Mouse (Mus musculus): ENCODE measurements around the gene Rbfox3.
A peak's percentile ranks its signal among the peaks of the same experiment; 100 is the strongest.

Gene Rbfox3

GRCm38 (mm10) chr11:118512257-118512910, 399.0 kb downstream of the Rbfox3 start:
- DNase-seq (ENCODE audit: low read depth, low spot score) = no peak

DNA sequence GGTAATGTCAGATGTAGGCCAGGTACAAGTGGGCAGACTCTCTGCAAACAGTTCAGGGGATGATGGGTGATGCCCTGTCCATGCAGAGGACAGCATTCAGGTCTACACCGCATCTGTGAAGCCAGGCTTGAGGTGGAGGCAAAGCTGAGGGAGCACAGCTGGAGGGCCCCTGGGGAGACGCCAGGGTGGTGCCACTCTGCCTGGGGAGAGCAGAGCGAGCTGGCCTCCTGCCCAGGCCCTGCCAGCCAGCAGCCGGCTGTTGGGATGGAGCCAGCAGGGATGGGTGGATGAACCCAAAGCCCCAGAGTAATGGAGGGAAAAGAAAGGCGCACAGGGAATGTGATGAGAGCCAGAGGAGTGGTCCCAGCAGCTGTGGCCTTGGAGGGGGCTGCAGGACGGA, 399.5 kb downstream of the Rbfox3 start:
- no peak for DNase-seq (ENCODE audit: low read depth, low spot score)

DNA sequence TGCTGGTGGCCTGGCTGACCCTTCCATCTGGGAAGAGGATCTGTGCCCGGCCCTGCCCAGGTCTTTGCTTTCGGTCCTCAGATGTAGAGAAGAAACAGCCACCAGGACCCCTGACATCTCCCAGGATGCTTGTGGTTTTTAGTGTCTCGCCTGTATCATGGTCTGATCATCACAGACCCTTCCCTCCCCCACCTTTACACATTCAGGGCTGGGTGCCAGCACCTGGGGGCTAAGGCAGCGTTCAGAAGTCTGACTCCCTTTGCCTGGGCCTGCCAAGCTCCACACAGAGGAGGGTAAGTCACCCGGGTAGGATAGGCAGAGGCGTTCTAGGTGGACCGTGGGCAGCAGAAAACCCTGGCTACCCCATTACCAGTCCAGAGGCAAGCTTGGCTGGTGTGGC, 403.1 kb downstream of the Rbfox3 start:
- DNase-seq (ENCODE audit: low read depth, low spot score) = no peak

DNA sequence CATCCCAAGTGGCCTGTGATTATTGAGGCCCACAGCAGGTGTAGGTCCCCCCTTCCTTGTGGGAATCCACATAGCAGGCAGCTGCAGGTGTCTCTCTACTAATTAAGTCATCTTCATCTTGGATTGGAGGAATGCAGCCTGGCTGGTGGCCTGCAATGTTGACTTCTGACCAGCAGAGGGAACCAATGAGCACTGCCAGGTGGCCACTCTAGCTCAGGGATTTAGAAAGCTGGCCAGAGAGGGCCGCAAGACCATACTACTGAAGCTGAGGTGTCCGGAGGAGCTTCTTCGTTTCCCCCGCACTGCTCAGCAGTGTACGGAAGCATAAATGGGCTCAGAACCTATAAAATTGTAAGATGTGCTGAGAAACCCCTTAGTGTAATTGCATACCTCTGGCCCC, 403.5 kb downstream of the Rbfox3 start:
- peak; percentile 58 for DNase-seq (ENCODE audit: low read depth, low spot score)

DNA sequence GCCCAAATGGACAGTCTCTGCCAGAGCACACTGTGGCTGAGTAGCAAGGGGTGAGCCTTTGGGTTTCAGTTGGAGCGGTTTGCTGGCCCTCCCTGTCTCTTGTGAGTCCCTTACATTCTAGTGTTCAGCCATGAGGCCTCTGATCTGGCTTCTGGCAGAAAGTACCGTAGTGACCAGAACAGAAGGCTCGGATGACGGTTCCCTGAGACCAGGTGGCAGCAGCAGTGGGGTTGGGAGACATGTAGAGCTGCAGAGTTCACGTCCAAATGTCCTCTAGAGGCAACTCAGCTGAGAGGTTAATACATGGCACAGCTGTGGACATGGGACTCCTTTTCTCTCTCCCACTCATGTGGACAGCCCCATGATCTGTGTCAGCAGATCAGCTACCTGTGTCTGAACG, 404.3 kb downstream of the Rbfox3 start:
- DNase-seq (ENCODE audit: low read depth, low spot score) = no peak

DNA sequence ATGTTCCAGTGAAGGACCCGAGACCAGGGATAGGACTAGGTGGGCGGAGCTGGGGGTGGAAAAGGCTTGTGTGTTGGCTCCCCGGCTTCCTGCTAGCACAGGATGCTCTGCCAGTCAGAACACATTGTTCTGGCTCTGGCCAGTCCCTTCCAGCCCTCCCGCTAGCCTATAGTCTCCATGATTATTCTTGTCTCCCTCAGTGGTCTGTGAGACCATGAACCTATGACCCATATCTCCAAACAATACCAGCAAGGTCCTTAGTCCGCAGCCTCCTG, 407.3 kb downstream of the Rbfox3 start:
- DNase-seq (ENCODE audit: low read depth, low spot score) = no peak

GRCm38 (mm10) chr11:118503418-118504179, 407.8 kb downstream of the Rbfox3 start:
- DNase-seq (ENCODE audit: low read depth, low spot score) = peak; percentile 23

DNA sequence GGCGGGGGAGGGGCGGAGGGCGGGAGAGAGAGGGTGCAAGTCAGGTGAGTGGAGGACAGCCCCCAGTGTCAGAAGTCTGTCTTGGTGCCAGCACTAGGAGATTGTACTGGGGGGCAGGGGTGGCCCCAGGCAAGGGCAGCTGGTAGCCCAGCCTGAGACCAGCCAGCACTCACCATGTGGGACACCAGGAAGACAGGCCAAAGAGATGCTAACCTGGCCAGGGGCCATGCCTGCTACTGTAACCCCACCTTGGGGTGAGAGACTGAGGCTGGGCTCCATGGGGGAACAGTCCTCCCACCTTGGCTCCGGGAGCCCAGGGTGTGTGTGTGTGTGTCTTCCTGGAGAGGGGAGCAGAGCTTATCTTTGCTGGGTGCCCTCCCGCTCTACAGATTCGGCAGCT, 408.4 kb downstream of the Rbfox3 start:
- no peak for DNase-seq (ENCODE audit: low read depth, low spot score)

DNA sequence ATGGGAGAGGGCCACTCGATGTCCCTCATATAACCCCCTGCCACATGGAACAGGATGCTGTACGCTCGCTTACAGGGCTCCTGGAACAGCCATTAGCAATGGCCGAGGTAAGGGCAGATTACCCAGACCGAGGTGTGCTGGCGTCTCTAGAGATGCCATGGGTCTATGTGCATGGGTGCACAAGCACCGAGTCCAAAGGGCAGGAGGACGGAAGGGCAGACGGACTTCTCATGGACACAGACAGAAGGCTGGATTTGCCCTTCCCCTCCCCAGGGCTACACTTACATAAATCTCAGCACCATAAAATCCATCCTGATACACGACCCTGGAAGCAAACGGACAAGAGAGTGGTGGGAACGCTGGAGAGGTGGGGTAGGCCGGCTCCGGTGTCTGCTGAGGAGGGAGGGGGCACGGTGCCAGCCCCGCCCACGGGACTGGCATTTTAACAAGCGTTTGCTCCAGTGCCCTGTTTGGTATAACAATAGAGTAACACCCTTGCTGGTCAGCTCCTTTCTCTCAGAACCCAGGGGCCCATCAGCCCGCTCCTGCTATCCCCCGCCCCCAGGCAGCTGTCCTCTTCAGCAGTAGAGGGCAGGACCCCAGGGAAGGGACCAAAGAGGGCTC, 415.2 kb downstream of the Rbfox3 start:
- no peak for DNase-seq (ENCODE audit: low read depth, low spot score)

GRCm38 (mm10) chr11:118495065-118495464, 416.3 kb downstream of the Rbfox3 start:
- DNase-seq (ENCODE audit: low read depth, low spot score) = no peak

DNA sequence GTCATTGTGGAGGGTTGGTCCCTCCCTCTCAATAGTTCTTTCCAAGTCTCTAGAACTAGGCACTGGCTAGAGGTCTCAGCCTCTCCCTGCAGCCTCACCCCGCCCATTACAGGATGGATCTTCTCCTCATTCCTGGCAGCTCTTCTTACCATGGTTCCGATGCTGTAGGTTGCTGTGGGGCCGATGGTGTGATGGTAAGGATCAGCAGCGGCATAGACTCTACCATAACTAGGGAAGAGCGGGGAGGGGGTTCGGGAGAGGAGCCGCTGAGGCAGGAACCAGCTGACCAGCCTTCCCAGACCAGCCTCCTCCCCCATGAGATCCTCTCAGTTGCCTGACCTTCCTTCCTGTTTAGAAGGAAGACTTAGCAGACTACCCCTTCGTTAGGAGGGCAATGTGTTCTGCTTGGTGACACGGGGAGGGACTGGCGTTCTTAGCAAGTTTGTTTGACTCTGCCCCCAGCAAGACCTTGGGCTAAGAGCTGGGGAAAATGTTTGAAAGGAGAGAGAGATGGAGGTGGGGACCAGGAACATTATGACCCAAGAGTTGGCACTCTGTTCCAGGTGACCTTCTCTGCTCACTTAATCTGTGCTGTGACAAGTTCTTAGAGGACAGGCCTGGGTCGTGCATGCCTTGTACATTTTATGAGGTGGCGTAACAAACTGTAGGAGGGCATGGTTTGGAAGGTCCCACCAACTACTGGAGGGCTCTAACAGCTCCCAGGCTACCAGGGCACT, 417.2 kb downstream of the Rbfox3 start:
- no peak for DNase-seq (ENCODE audit: low read depth, low spot score)

DNA sequence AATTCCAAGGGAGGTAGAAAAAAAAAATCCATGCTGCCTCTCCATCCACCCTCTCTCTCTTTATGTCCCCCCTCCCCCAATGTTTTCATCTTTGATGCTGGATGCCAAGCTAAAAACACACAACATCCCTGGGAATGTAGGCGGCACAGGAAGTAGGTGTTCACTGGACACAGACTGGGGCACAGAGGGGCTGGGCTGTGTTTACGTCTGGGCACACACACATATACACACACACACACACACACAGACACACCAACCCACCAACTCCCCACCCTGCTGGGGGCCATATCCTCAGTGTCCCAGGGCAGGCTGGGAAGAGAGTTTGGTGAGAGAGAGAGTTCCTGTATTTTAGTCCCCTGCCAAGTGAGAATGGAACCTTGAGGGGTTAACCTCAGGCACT, 417.9 kb downstream of the Rbfox3 start:
- no peak for DNase-seq (ENCODE audit: low read depth, low spot score)

GRCm38 (mm10) chr11:118491230-118491629, 420.2 kb downstream of the Rbfox3 start:
- DNase-seq (ENCODE audit: low read depth, low spot score) = no peak

- DNase-seq (ENCODE audit: low read depth, low spot score) = peak; percentile 53
Observed at GRCm38 (mm10) chr11:118490566-118491218, 420.7 kb downstream of the Rbfox3 start.

DNA sequence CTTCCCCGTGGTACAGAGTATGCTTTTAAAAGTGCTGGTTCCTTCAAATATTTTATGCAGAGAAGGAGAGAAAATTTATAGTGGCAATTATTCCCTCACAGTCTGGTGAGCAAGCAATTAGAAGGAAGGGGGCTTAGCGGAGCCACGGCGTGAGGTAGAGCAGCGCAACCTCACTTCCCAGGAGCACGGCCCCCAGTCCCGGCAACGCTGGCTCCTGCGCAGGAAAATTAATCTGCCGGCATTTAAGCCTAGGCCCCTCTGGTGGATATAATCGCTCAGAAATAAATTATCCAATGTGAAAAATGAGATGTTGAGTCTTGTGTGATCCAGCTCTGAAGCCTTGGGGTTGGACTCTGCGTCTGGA, 422.5 kb downstream of the Rbfox3 start:
- no peak for DNase-seq (ENCODE audit: low read depth, low spot score)

DNA sequence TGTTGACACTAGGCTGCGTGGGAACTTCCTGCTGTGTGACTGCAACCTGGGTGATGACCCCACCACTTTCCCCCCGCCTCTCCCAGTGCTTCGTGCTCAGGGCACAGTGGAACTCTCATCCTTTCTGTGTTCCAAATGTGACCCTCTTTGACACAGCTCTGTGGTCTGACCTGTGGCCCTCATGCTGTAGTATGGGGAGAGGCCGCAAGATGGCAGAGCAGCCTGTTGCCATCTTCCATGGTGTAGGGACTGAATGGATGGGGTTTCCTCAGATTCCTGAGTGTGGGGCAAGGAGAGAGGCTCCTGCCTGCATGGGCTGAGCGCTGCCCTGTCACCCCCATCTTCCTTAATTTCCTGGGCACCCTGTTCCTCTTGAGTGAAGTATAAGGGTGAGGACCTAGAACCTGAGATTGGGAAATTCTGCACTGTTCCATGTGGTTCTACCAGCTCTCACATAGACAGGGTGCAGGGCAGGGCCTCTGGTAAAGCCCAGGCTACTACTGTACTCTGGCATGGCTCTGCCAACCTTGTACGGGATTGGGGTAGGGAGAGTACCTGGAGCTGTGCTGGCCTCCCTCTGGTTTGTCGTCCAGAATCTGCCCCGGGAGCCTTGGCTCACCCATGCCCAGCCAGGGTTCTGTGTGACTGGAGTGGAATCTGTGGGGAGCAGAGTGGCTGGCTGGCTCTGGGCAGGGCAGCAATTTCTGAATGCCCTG, 423.0 kb downstream of the Rbfox3 start:
- peak; percentile 57 for DNase-seq (ENCODE audit: low read depth, low spot score)

GRCm38 (mm10) chr11:118486881-118487772, 424.3 kb downstream of the Rbfox3 start:
- DNase-seq (ENCODE audit: low read depth, low spot score) = no peak

DNA sequence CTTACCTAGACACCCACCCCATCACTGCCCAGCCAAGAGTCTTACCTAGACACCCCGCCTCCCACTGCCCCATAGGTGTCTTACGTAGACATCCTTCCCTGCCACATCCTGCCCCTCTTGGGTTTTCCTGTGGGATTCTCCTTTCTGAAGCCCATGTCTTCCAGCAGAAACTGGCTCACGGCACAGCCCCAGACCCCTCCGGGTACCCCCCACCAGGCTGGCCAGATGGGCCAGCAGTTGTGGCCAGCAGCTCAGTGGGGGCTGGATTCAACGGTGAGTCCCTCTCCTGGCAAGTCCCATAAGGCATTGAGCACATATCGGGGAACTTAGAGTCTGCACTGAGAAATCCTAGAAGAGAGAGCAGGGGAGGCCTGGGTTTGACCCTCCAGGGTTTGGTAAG, 425.1 kb downstream of the Rbfox3 start:
- no peak for DNase-seq (ENCODE audit: low read depth, low spot score)

GRCm38 (mm10) chr11:118485780-118486179, 425.6 kb downstream of the Rbfox3 start:
- no peak for DNase-seq (ENCODE audit: low read depth, low spot score)

DNA sequence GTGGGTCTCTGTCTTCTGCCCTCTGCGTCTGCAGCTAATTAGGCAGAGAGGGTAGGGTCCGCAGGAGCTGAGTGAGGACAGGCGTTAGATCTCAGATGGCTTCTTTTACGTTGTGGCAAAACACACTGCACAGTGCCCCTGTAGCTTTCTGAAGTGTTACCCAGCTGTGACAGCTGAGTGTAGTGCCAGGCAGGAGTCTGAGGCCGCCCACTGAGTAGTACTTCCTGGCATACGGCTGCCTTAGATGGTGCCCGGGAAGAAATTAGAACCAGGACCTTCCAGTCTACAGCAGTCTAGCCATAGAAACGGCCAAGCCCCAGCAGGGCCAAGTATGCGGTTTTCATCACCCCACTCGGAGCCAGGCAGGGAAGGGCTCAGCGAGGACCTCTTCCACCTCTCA, 426.1 kb downstream of the Rbfox3 start:
- DNase-seq (ENCODE audit: low read depth, low spot score) = no peak
